Mouse (Mus musculus) lung, postnatal 14 days (tissue): Measurements from ENCODE around the gene Tmc2.
A peak's percentile ranks its signal among the peaks of the same experiment; 100 is the strongest.

Experiments used
- DNase-seq: peaks from one replicate; pipeline ENCODE4 v3.0.0; 2021

Tmc2 gene

GRCm38 (mm10) chr2:130256762-130257161 is 61.8 kb downstream of the Tmc2 start:
- DNase-seq: no peak

- DNase-seq: no peak
These were observed 65.8 kb downstream of the Tmc2 start for GRCm38 (mm10) chr2:130260822-130261221.

GRCm38 (mm10) chr2:130261914-130262313 is 66.9 kb downstream of the Tmc2 start:
- no peak for DNase-seq

- DNase-seq: no peak
These were observed 67.4 kb downstream of the Tmc2 start for GRCm38 (mm10) chr2:130262398-130262797.

- no peak for DNase-seq
These were observed 70.5 kb downstream of the Tmc2 start for GRCm38 (mm10) chr2:130265520-130265919.

- no peak for DNase-seq
These were observed 73.1 kb downstream of the Tmc2 start for GRCm38 (mm10) chr2:130268074-130268473.

GRCm38 (mm10) chr2:130273732-130274131 is 78.7 kb downstream of the Tmc2 start:
- DNase-seq: no peak

- peak; percentile 99 for DNase-seq
These were observed 79.3 kb downstream of the Tmc2 start, which contains the start of gene Nop56 for GRCm38 (mm10) chr2:130274149-130274861. Gene Nop56 (plus strand): TSS chr2:130274430.

- no peak for DNase-seq
These were observed 79.9 kb downstream of the Tmc2 start for GRCm38 (mm10) chr2:130274862-130275261.

GRCm38 (mm10) chr2:130275649-130276048 is 80.7 kb downstream of the Tmc2 start:
- peak; percentile 44 for DNase-seq

GRCm38 (mm10) chr2:130279600-130280091 is 84.7 kb downstream of the Tmc2 start:
- DNase-seq: no peak

GRCm38 (mm10) chr2:130280224-130280623 is 85.2 kb downstream of the Tmc2 start:
- DNase-seq: no peak

- DNase-seq: no peak
These were observed 85.8 kb downstream of the Tmc2 start for GRCm38 (mm10) chr2:130280818-130281217.

GRCm38 (mm10) chr2:130283854-130284654 is 89.1 kb downstream of the Tmc2 start, which contains the start of gene Idh3b:
Gene Idh3b (minus strand): TSS chr2:130284547.
- DNase-seq: peak; percentile 89

GRCm38 (mm10) chr2:130289086-130289485 is 94.1 kb downstream of the Tmc2 start:
- no peak for DNase-seq

- DNase-seq: peak; percentile 72
These were observed 96.4 kb downstream of the Tmc2 start for GRCm38 (mm10) chr2:130291434-130291833.

- no peak for DNase-seq
These were observed 98.0 kb downstream of the Tmc2 start for GRCm38 (mm10) chr2:130293009-130293408.

- no peak for DNase-seq
These were observed 98.5 kb downstream of the Tmc2 start for GRCm38 (mm10) chr2:130293486-130293885.

- no peak for DNase-seq
These were observed 99.4 kb downstream of the Tmc2 start for GRCm38 (mm10) chr2:130294218-130294935.

GRCm38 (mm10) chr2:130294936-130295277 is 99.9 kb downstream of the Tmc2 start, which contains the start of gene Ebf4:
Gene Ebf4 (plus strand): TSS chr2:130295169.
- DNase-seq: peak; percentile 58

GRCm38 (mm10) chr2:130295331-130296133 is 100.5 kb downstream of the Tmc2 start:
- peak; percentile 48 for DNase-seq

GRCm38 (mm10) chr2:130296134-130296745 is 101.2 kb downstream of the Tmc2 start:
- no peak for DNase-seq
